Mouse (Mus musculus): ENCODE results near the gene Cacna1c. TPM values are rescaled to one million over a fixed set of nuclear protein-coding genes. Genes with fewer than 3 reads are reported as not detected.

Cacna1c gene
- polyA plus RNA-seq, 1 experiment = 16.7 TPM

DNA sequence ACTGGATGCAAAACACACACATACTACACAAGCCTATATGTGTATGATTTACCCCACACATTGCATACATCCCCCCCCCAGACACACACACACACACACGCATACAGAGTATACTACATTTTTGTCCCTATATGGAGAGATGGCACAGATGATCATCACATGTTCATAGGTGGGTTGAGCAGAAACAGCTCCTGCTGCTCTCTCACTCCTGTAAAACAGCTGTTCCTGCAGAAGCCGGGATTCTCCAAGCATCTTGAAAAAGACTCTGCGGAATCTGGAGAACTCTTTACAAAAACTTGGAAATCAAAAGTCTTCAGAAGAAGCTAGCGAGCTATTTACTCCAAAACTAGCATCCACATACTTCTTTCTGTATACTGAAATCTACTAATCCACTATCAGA, 63.4 kb downstream of the Cacna1c start:
- H3K4me1 ChIP-seq (ENCODE audit: control insufficient read depth, insufficient read depth, low read length) = no peaks in the 10 kb centered on the region
- TF ChIP-seq POLR2A (IDR thresholded peaks at IDR 0.05; ENCODE audit: borderline replicate concordance, insufficient read depth, low read length) = no peak
- no peak for TF ChIP-seq CTCF (IDR thresholded peaks at IDR 0.05; ENCODE audit: borderline replicate concordance, insufficient read depth, low read depth, low read length)
- no peak for DNase-seq
- no peak overlapping the region for H3K4me3 ChIP-seq (replicated peaks; ENCODE audit: insufficient read depth, low read depth, low read length)
- WGBS = 98% methylated on average over 4 of the region's 4 CpGs
- H3K27ac ChIP-seq (ENCODE audit: insufficient read depth, low read length) = no peak overlapping the region
- no peaks in the 10 kb centered on the region for H3K27me3 ChIP-seq (ENCODE audit: control insufficient read depth, insufficient read depth, low read length)

DNA sequence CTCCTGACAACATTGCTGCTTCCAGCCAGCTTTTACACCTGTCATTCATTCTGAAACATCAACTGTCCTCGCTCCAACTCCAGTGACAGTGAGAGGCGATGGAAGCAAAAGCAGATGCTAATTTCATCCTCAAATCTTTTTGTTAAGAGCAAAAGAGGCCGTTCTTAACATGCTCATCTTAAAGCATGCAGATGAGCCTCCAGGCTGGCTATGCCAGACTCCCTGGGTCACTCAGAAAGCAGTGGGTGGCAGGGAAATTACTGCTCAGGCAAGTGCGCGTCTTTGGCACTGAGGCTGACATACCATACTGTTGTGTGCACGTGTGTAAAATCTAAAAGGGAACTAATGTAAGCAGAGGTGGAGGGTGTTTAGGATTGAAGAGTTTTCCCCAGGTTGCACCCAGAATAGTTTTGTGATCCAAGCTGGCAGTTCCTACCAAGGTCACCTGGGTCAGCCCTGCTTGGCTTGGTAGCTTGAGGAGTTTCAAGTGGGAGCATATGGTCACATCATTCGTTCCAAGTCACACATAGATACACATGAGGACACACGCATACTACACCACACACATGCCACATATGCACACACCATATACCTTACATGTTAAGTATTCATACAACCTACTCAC, 64.0 kb downstream of the Cacna1c start:
- 37% methylated on average over 8 of the region's 8 CpGs for WGBS
- Histone ChIP-seq H3K4me3 (replicated peaks; ENCODE audit: insufficient read depth, low read depth, low read length) (no peak overlapping the region), H3K4me1 (ENCODE audit: control insufficient read depth, insufficient read depth, low read length) (no peaks in the 10 kb centered on the region), H3K27ac (ENCODE audit: insufficient read depth, low read length) (no peak overlapping the region), H3K27me3 (ENCODE audit: control insufficient read depth, insufficient read depth, low read length) (no peaks in the 10 kb centered on the region)
- TF ChIP-seq CTCF (IDR thresholded peaks at IDR 0.05; ENCODE audit: borderline replicate concordance, insufficient read depth, low read depth, low read length) = no peak
- no peak for TF ChIP-seq POLR2A (IDR thresholded peaks at IDR 0.05; ENCODE audit: borderline replicate concordance, insufficient read depth, low read length)
- no peak for DNase-seq

DNA sequence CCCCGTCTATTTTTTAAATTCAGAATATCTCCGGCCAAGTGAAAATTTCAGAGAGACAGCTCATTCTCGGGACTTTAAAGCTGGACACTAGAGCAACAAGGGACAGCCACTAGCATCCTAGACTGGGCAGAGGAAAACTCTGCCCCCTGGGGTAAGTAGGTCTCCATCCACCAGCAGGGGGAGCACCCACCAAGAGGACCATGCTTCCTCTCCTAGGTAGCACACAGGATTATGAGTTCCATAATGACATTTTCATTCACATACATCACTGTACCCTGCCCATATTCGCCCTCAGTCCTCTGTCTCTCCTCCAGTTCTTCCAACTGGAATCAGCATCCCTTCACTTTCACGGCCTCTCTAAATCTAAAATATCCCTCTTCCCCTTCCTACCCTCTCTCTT, 66.6 kb downstream of the Cacna1c start:
- Histone ChIP-seq H3K27me3 (ENCODE audit: control insufficient read depth, insufficient read depth, low read length) (no peaks in the 10 kb centered on the region), H3K4me1 (ENCODE audit: control insufficient read depth, insufficient read depth, low read length) (no peaks in the 10 kb centered on the region), H3K4me3 (replicated peaks; ENCODE audit: insufficient read depth, low read depth, low read length) (no peak overlapping the region), H3K27ac (ENCODE audit: insufficient read depth, low read length) (no peak overlapping the region)
- DNase-seq = peak in 1 of 2 experiments; percentile 22
- TF ChIP-seq POLR2A (IDR thresholded peaks at IDR 0.05; ENCODE audit: borderline replicate concordance, insufficient read depth, low read length) = no peak
- peak; percentile 50; the same call in 1 of the 2 replicates for TF ChIP-seq CTCF (IDR thresholded peaks at IDR 0.05; ENCODE audit: borderline replicate concordance, insufficient read depth, low read depth, low read length)
- WGBS = 79% methylated on average over 5 of the region's 5 CpGs

DNA sequence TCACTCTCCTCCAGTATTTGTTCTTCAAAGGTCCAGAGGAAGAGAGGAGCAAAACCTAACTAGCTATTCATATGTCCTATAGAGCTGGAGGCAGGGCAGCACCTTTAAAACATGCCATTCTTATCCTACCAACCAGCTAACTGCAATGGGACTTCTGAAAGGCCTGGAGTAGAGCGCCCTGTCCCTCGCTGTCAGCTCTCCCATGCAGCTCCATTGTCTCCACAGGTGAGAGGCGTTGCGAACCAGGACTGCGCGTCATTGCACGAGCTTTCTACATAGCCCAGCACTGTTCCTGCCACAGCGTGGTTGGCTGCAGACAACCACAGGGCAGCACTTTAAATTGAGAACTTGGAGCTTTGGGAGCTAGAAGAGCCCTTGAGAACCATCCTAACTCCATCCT, 67.7 kb downstream of the Cacna1c start:
- Histone ChIP-seq H3K4me1 (ENCODE audit: control insufficient read depth, insufficient read depth, low read length) (no peaks in the 10 kb centered on the region), H3K27me3 (ENCODE audit: control insufficient read depth, insufficient read depth, low read length) (no peaks in the 10 kb centered on the region), H3K4me3 (replicated peaks; ENCODE audit: insufficient read depth, low read depth, low read length) (no peak overlapping the region), H3K27ac (ENCODE audit: insufficient read depth, low read length) (no peak overlapping the region)
- DNase-seq = no peak
- WGBS = 87% methylated on average over 8 of the region's 8 CpGs
- TF ChIP-seq POLR2A (IDR thresholded peaks at IDR 0.05; ENCODE audit: borderline replicate concordance, insufficient read depth, low read length) (no peak), CTCF (IDR thresholded peaks at IDR 0.05; ENCODE audit: borderline replicate concordance, insufficient read depth, low read depth, low read length) (no peak)

DNA sequence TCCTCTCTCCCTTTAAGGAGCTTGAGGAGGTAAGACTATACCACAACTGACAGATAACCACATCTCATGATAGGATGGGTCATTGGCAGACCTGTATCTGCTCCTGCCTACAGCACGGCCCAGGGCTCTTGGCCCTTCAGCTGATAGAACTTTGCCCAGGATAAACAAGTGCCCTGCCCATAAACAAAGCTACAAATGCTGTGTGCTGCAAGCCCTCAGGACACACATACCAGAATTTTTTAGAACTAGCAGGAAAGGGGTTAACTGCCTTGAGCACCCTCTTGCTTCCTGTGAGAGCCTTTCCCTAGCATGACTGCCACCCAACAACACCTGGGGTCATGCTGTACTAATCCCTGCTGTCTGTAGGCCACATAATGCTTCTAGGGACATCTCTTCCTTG, 68.1 kb downstream of the Cacna1c start:
- Histone ChIP-seq H3K4me1 (ENCODE audit: control insufficient read depth, insufficient read depth, low read length) (no peaks in the 10 kb centered on the region), H3K27ac (ENCODE audit: insufficient read depth, low read length) (no peak overlapping the region), H3K27me3 (ENCODE audit: control insufficient read depth, insufficient read depth, low read length) (no peaks in the 10 kb centered on the region), H3K4me3 (replicated peaks; ENCODE audit: insufficient read depth, low read depth, low read length) (no peak overlapping the region)
- TF ChIP-seq POLR2A (IDR thresholded peaks at IDR 0.05; ENCODE audit: borderline replicate concordance, insufficient read depth, low read length) = no peak
- no peak for TF ChIP-seq CTCF (IDR thresholded peaks at IDR 0.05; ENCODE audit: borderline replicate concordance, insufficient read depth, low read depth, low read length)
- DNase-seq = no peak
- WGBS = 96% methylated on average over 1 of the region's 1 CpGs

DNA sequence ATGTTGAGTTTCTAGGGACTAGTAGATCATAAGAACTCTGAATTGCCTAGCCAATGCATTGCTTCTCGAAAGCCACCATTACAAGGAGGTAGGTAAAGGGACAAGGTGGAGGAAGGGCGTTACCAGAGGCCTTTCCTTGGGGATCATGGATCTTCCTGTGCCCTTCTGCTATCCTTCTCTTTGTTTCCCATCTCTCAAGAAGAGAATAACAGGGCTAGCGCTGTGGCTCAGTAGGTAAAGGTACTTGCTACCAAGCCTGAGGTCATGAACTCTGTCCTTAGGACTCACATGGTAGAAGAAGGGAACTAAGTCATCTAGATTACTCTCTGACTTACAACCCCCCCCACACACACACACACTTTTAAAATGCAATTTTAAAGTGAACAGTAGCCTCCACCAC, 69.2 kb downstream of the Cacna1c start:
- Histone ChIP-seq H3K27ac (ENCODE audit: insufficient read depth, low read length) (no peak overlapping the region), H3K4me1 (ENCODE audit: control insufficient read depth, insufficient read depth, low read length) (no peaks in the 10 kb centered on the region), H3K27me3 (ENCODE audit: control insufficient read depth, insufficient read depth, low read length) (no peaks in the 10 kb centered on the region), H3K4me3 (replicated peaks; ENCODE audit: insufficient read depth, low read depth, low read length) (no peak overlapping the region)
- no peak for DNase-seq
- TF ChIP-seq CTCF (IDR thresholded peaks at IDR 0.05; ENCODE audit: borderline replicate concordance, insufficient read depth, low read depth, low read length) (no peak), POLR2A (IDR thresholded peaks at IDR 0.05; ENCODE audit: borderline replicate concordance, insufficient read depth, low read length) (no peak)
- 81% methylated on average over 3 of the region's 3 CpGs for WGBS

DNA sequence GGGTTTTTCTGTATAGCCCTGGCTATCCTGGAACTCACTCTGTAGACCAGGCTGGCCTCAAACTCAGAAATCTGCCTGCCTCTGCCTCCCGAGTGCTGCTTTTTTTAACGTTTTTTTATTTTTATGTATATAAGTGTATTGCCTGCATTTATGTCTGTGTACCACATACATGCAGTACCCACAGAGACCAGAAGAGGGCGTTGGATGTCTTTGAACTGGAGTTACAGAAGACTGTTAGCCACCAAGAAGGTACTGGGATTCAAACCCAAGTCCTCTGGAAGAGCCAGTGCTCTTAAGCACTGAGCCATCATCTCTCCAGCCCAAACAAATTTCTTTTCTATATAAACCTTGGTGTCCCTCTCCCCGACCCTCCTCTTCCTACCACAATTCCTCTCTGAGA, 77.8 kb downstream of the Cacna1c start:
- Histone ChIP-seq H3K4me3 (replicated peaks; ENCODE audit: insufficient read depth, low read depth, low read length) (no peak overlapping the region), H3K27me3 (ENCODE audit: control insufficient read depth, insufficient read depth, low read length) (no peaks in the 10 kb centered on the region), H3K4me1 (ENCODE audit: control insufficient read depth, insufficient read depth, low read length) (no peaks in the 10 kb centered on the region), H3K27ac (ENCODE audit: insufficient read depth, low read length) (no peak overlapping the region)
- TF ChIP-seq CTCF (IDR thresholded peaks at IDR 0.05; ENCODE audit: borderline replicate concordance, insufficient read depth, low read depth, low read length) (no peak), POLR2A (IDR thresholded peaks at IDR 0.05; ENCODE audit: borderline replicate concordance, insufficient read depth, low read length) (no peak)
- WGBS = 63% methylated on average over 4 of the region's 4 CpGs
- DNase-seq = no peak

DNA sequence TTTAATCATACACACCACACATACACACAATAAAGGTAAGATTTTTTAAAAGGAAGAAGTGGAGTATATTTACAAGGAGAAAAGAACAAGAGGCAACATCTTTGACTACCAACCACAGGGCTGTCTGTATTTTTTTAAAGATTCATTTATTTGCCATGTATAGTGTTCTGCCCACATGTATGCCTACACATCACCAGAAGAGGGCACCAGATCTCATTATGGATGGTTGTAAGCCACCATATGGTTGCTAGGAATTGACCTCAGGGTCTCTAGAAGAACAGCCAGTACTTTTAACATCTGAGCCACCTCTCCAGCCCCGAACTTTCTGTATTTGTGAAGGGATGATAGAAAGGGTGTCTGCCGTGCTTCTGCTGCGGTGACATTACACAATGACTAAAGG, 79.9 kb downstream of the Cacna1c start:
- no peaks in the 10 kb centered on the region for H3K4me1 ChIP-seq (ENCODE audit: control insufficient read depth, insufficient read depth, low read length)
- DNase-seq = no peak
- H3K27me3 ChIP-seq (ENCODE audit: control insufficient read depth, insufficient read depth, low read length) = no peaks in the 10 kb centered on the region
- no peak for TF ChIP-seq CTCF (IDR thresholded peaks at IDR 0.05; ENCODE audit: borderline replicate concordance, insufficient read depth, low read depth, low read length)
- TF ChIP-seq POLR2A (IDR thresholded peaks at IDR 0.05; ENCODE audit: borderline replicate concordance, insufficient read depth, low read length) = no peak
- no peak overlapping the region for H3K4me3 ChIP-seq (replicated peaks; ENCODE audit: insufficient read depth, low read depth, low read length)
- H3K27ac ChIP-seq (ENCODE audit: insufficient read depth, low read length) = no peak overlapping the region
- WGBS = 95% methylated on average over 3 of the region's 3 CpGs
